Mouse (Mus musculus) liver, embryonic 15.5 days (tissue): ENCODE results near the gene 4930469K13Rik. TPM values are rescaled to one million over a fixed set of nuclear protein-coding genes. Genes with fewer than 3 reads are reported as not detected.

Source experiments
- ATAC-seq: fragments of 200-750 bp; cut with Nextera tagmentation; 2 replicates; pipeline ENCODE4 v1.8.0; 2017; ENCODE audit warnings: moderate number of reproducible peaks, mild to moderate bottlenecking, moderate library complexity; ENCODE audit not compliant: insufficient read depth
- H3K27ac ChIP-seq: fragments of 300-500 bp; sonication (generic); replicated peaks from 2 replicates; pipeline ENCODE4 v1.5.1; 2015; ENCODE audit warnings: mild to moderate bottlenecking, inconsistent platforms
- H3K27me3 ChIP-seq: fragments of 300-500 bp; sonication (generic); 2 replicates; pipeline ENCODE4 v1.6.1; 2015; ENCODE audit warnings: mild to moderate bottlenecking, inconsistent platforms
- H3K36me3 ChIP-seq: fragments of 300-500 bp; sonication (generic); replicated peaks from 2 replicates; pipeline ENCODE4 v1.6.1; 2015; ENCODE audit warnings: moderate library complexity, mild to moderate bottlenecking, inconsistent platforms
- H3K4me1 ChIP-seq: fragments of 300-500 bp; sonication (generic); replicated peaks from 2 replicates; pipeline ENCODE4 v1.6.1; 2015; ENCODE audit warnings: inconsistent platforms
- H3K4me2 ChIP-seq: fragments of 300-500 bp; sonication (generic); 2 replicates; pipeline ENCODE4 v1.6.1; 2015; ENCODE audit warnings: moderate library complexity, mild to moderate bottlenecking, inconsistent platforms
- H3K4me3 ChIP-seq: fragments of 300-500 bp; sonication (generic); replicated peaks from 2 replicates; pipeline ENCODE4 v1.5.1; 2015; ENCODE audit warnings: mild to moderate bottlenecking, inconsistent platforms
- H3K9ac ChIP-seq: fragments of 300-500 bp; sonication (generic); 2 replicates; pipeline ENCODE4 v1.6.1; 2015; ENCODE audit warnings: moderate library complexity, mild to moderate bottlenecking, inconsistent platforms
- H3K9me3 ChIP-seq: fragments of 300-500 bp; sonication (generic); replicated peaks from 2 replicates; pipeline ENCODE4 v1.6.1; 2016; ENCODE audit warnings: inconsistent platforms
- WGBS: fragments of 180-500 bp; shearing (Covaris S2); methylation state at CpG from one replicate; pipeline ENCODE4 v1.1.7; 2015; ENCODE audit warnings: mixed read lengths; ENCODE audit not compliant: insufficient replicate concordance; 5-methylcytosine and 5-hydroxymethylcytosine counted together
- polyA plus RNA-seq: library from polyadenylated mRNA; unstranded; fragments of >200 nt; fragmentation: Nextera tagmentation; extraction: Ambion mirVana; gene quantifications from 2 replicates; pipeline ENCODE4 v1.2.1, GENCODE M21; 2015

4930469K13Rik gene
- polyA plus RNA-seq, 1 experiment from 2014 or later: not detected

DNA sequence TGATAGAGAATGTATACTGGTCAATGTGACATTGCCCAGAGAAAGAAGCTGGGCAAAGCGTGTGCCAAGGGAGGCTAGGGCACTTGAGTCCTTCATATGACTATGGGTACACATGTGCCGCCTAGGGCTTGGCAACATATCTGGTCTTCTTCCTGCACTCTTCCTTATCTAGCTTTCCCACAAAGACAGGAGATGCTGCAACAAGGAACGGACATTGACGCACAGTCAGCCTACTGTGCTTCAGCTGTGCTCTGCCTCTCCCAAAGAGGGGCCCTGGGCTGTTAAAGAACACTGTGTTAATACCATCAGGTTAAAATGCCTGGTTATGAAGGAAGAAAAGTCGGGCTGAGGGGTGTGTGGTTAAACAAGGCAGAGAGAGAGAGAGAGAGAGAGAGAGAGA, 141.7 kb downstream of the 4930469K13Rik start:
- ATAC-seq: no peak
- no peaks in the 10 kb centered on the region for H3K9me3 ChIP-seq
- no peaks in the 10 kb centered on the region for H3K27me3 ChIP-seq
- no peak overlapping the region for H3K4me2 ChIP-seq
- 32% methylated on average over 5 of the region's 5 CpGs for WGBS
- no peaks in the 10 kb centered on the region for H3K36me3 ChIP-seq
- H3K9ac ChIP-seq: no peak overlapping the region
- no peaks in the 10 kb centered on the region for H3K4me1 ChIP-seq
- no peak overlapping the region for H3K27ac ChIP-seq
- no peak overlapping the region for H3K4me3 ChIP-seq

DNA sequence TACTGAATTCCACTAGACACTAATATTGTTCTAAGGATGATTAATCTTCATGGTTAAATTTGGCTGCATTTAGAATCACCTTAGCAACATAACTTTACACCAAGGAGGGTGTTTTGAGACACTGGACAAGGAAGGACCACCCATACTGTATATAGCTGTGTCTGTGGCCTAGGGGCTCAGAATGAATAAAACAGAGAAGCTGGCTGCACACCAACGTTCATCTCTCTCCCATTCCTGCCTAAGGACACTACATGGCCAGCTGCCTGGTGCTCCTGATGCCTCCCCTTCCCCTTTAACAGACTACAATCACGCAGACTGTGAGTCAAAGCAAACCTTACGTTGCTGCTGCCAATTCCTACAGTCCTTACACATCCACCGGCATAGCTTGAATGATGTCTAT, 142.4 kb downstream of the 4930469K13Rik start:
- no peak overlapping the region for H3K4me3 ChIP-seq
- H3K4me1 ChIP-seq: no peaks in the 10 kb centered on the region
- no peak overlapping the region for H3K27ac ChIP-seq
- ATAC-seq: no peak
- H3K27me3 ChIP-seq: no peaks in the 10 kb centered on the region
- H3K9me3 ChIP-seq: no peaks in the 10 kb centered on the region
- H3K36me3 ChIP-seq: no peaks in the 10 kb centered on the region
- no peak overlapping the region for H3K9ac ChIP-seq
- H3K4me2 ChIP-seq: no peak overlapping the region
- 64% methylated on average over 4 of the region's 4 CpGs for WGBS

DNA sequence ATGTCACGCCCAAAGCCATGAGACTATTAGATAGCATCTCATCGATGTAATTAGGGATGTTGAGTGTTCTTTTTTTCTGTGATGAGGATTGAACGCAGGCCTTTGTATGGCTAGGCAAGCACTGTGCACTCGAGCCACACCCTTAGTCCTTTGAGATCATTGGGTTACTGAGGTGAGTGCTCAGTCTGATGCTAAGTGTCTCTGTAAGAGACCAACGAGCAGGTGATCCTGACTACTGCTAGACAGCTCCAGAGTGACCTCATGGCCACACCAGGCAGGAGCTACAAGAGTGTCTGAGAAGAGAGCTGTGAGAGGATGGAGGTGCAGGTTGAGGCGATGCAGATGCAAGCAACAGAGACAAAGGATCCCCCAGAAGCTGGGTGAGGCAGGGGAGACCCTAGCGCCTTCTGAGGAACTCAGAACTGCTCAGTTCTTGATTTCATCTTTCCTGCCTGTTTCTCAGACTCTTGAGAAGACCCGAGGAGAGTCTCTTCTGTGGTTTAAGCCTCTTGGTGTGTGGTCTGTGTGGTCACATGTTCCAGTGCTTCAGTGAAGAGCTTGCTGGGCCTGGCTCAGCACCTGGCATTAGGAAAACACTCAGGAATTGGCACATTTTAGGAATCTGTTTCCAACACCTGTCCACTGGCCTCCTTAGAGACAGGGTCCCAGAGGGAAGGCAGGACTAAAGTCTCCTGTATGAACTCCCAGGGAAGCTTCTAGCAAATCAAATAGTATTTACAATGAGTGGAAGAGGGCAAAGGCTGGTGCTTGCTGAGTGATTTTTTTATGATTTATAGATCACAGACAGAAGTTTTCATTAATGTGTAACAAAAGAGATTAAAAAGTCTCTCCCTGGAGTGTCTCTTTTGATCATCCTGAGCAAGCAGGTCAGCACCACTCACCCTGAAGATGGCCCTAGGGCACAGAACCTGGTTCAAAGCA, 146.4 kb downstream of the 4930469K13Rik start:
- Histone ChIP-seq H3K27ac (no peak overlapping the region), H3K9ac (no peak overlapping the region), H3K4me2 (no peak overlapping the region), H3K36me3 (no peaks in the 10 kb centered on the region), H3K4me3 (no peak overlapping the region), H3K9me3 (no peaks in the 10 kb centered on the region), H3K27me3 (no peaks in the 10 kb centered on the region), H3K4me1 (no peaks in the 10 kb centered on the region)
- no peak for ATAC-seq
- 46% methylated on average over 8 of the region's 8 CpGs for WGBS

DNA sequence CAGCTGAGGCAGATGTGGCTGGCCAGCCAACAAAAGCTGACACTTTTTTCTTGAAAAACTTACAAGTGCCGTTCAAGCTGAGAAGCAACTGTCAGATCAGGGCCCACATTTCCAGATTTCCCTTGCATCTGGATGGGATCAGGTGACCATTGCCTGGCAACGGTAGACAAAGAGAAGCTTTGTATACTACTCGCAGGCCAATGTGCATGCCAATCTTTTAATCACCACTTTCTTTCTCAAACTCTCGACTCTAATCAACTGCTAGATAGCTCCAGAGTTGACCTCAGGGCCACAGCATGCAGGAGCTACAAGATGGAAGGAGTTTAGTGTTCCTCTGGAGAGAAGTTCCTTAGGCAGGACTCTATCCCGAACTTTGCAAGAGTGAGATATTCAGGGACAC, 147.2 kb downstream of the 4930469K13Rik start:
- H3K4me3 ChIP-seq: no peak overlapping the region
- no peak overlapping the region for H3K9ac ChIP-seq
- 53% methylated on average over 5 of the region's 5 CpGs for WGBS
- no peak overlapping the region for H3K4me2 ChIP-seq
- no peaks in the 10 kb centered on the region for H3K36me3 ChIP-seq
- no peaks in the 10 kb centered on the region for H3K27me3 ChIP-seq
- no peaks in the 10 kb centered on the region for H3K9me3 ChIP-seq
- no peaks in the 10 kb centered on the region for H3K4me1 ChIP-seq
- no peak overlapping the region for H3K27ac ChIP-seq
- ATAC-seq: no peak

DNA sequence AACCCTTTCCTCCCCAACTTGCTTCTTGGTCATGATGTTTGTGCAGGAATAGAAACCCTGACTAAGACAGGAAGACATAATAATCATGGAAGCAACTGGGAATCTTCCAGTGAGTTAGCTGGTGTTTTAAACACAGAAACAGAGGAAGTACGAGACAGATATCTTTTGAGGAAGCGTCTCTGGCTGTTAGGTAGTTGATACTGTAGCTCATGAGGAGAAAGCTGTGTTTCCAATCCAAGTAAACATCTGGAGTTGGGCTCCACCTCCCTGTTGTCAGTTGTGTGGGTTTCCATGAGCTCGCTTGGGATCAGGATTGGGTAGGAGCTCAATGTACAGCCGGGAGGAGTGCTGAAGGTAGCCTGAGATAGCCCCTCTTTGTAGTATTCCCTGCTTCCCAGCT, 151.9 kb downstream of the 4930469K13Rik start:
- Histone ChIP-seq H3K36me3 (no peaks in the 10 kb centered on the region), H3K27me3 (no peaks in the 10 kb centered on the region), H3K4me1 (no peaks in the 10 kb centered on the region), H3K4me2 (no peak overlapping the region), H3K9me3 (no peaks in the 10 kb centered on the region), H3K27ac (no peak overlapping the region), H3K4me3 (no peak overlapping the region), H3K9ac (no peak overlapping the region)
- no peak for ATAC-seq
- 27% methylated on average over 4 of the region's 4 CpGs for WGBS

DNA sequence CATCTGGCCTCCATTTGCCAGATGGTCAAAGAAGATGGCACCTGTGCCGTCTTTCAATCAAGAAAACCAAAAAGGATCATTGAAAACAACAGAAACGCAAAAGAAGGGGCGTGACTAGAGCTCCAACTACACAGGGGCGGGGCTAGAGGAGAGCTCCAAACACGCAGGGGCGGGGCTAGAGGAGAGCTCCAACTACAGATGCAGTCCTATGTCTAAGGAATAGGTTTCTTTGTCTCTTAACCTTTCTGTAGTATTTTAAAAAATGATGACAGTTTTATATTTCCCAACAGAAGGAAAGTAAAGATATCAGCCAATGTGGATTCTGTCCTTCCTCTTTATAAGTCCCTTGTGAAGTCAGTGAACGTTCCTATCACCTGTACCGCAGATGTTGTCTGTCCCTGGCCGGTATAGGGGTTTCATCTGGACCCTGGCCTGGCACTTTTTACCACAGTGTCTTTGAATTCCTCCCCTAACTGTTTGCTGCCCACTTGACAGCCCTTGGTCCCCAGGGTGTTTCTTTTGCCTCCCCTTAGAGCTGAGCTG, 153.5 kb downstream of the 4930469K13Rik start:
- Histone ChIP-seq H3K4me3 (no peak overlapping the region), H3K27me3 (no peaks in the 10 kb centered on the region), H3K4me2 (no peak overlapping the region), H3K4me1 (no peaks in the 10 kb centered on the region), H3K9ac (no peak overlapping the region), H3K36me3 (no peaks in the 10 kb centered on the region), H3K9me3 (no peaks in the 10 kb centered on the region), H3K27ac (no peak overlapping the region)
- ATAC-seq: no peak
- 63% methylated on average over 9 of the region's 9 CpGs for WGBS

DNA sequence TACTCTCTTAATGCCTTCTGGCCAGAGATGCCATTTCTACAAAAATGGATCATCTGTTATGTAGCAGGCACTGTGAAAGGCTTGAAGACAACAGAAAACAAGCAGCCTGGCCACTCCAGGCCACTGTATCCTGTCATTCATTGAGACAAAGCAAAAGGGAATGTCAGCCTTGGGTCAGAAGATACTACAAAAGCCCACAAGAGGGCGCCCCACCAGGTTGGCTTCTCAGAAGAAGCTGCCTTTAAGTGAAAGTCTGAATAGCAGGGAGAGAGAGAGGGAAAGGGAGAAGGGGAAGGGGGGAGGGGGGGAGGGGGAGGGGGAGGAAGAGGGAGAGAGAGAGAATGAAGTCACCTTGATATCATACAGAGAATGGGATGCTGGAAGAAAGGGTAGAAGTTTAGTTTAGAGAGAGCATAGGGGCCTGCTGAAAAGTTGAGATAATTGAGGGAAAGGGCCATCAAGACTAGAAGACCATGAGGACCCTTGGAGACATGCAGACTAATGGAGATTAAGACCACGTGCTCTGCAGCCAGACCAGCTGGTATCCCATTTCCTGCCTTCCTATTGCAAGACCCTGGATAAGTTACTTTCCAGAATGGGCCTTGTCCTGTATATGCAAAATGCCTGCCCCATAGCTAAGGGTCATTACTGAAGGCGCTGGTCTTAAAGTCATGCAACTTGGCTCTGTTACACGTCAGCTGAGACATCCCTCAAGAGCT, 154.1 kb downstream of the 4930469K13Rik start:
- ATAC-seq: no peak
- Histone ChIP-seq H3K36me3 (no peaks in the 10 kb centered on the region), H3K9ac (no peak overlapping the region), H3K27me3 (no peaks in the 10 kb centered on the region), H3K4me1 (no peaks in the 10 kb centered on the region), H3K9me3 (no peaks in the 10 kb centered on the region), H3K27ac (no peak overlapping the region), H3K4me2 (no peak overlapping the region), H3K4me3 (no peak overlapping the region)
- 51% methylated on average over 4 of the region's 4 CpGs for WGBS

DNA sequence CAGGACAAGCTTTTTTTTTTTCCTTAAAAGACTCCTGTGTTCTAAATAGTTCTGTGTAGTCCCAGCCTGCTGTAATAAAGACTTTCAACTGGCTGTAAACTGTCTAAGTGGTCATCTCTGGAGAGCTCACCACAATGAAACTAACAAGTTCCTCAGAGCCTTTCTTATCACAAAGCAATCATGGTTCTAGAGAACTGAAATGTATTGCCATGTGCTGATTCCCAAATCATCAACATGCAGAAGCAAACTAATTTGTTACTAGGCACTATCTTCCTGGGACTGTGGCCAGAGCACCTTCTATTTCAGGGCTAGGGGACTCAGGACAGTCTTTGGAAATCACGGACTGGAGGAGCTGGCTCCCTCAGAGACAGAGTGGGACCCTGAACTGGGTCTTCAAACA, 154.8 kb downstream of the 4930469K13Rik start:
- Histone ChIP-seq H3K4me1 (no peaks in the 10 kb centered on the region), H3K27ac (no peak overlapping the region), H3K4me2 (no peak overlapping the region), H3K4me3 (no peak overlapping the region), H3K27me3 (no peaks in the 10 kb centered on the region), H3K9ac (no peak overlapping the region), H3K9me3 (no peaks in the 10 kb centered on the region), H3K36me3 (no peaks in the 10 kb centered on the region)
- no peak for ATAC-seq
- WGBS: 56% methylated on average over 1 of the region's 1 CpGs

DNA sequence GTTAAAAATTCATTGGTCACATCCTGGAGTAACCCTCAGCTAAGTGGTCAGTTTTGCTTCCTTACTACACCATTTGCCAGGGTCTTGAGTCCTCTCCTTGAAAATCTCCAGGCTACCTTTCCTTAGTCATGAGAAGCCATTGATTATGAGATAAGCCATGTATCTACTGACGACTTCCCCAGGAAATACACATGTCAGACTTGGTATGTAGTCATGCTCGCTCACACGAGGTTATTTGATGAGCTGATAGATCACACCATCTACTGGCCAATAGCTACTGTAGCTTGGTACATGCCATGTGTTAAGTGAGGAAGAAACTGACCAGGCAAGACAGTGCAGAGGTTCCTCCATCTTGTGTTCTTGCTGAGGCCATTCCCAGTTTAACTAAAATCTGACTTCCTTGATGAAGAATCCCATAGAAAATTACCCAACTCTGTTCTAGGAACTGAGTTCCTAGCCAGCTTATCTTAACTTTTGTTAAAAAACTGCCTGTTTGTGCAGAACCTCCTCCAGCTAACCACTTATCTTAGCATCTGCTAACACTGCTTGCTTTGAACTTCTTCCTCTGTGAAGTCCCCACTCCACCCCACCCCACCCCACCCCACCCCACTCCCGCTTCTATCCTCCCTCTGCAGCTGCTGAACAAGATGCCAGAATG, 158.8 kb downstream of the 4930469K13Rik start:
- no peaks in the 10 kb centered on the region for H3K4me1 ChIP-seq
- H3K27me3 ChIP-seq: no peaks in the 10 kb centered on the region
- no peaks in the 10 kb centered on the region for H3K9me3 ChIP-seq
- no peak for ATAC-seq
- 16% methylated on average over 4 of the region's 4 CpGs for WGBS
- no peaks in the 10 kb centered on the region for H3K36me3 ChIP-seq
- H3K4me3 ChIP-seq: no peak overlapping the region
- no peak overlapping the region for H3K27ac ChIP-seq
- no peak overlapping the region for H3K4me2 ChIP-seq
- H3K9ac ChIP-seq: no peak overlapping the region

DNA sequence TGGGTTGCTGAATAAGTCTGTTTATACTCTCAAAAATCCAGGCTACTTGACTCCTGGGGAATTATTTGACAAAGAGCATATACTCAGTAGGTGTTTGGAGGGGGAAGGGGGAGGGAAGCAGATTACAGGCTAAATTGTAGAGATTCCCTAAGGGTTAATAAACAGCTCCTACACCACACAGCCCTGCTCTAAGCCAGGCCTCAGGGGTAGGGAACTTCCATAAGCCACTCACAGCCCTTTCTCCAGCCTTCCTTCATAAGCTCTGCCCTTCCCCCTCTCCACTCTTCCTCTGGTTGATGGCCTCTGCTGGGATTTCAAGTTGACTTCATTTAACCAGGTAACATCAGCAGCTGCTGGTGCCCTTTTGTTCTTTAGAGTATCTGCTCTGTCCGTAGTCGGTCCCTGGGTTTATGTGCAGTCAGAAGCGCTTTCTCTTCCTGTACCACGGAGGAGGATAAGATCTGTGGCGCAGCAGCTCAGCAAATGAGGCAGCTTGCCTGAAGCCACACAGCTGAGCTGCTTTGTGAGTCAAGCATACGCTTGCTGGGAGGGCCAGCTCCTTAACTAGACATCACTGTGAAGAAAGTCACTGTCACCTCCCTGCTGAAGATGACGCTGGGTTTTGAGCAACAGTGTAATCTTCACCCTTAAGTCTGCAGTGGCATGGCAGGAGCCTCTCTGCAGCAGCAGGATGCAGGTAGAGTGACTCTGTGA, 159.6 kb downstream of the 4930469K13Rik start:
- Histone ChIP-seq H3K27ac (no peak overlapping the region), H3K4me1 (no peaks in the 10 kb centered on the region), H3K9ac (no peak overlapping the region), H3K4me3 (no peak overlapping the region), H3K4me2 (no peak overlapping the region), H3K9me3 (no peaks in the 10 kb centered on the region), H3K36me3 (no peaks in the 10 kb centered on the region), H3K27me3 (no peaks in the 10 kb centered on the region)
- no peak for ATAC-seq
- 19% methylated on average over 7 of the region's 7 CpGs for WGBS
